Mouse (Mus musculus): ENCODE measurements around the gene Cib1.

Cib1 gene

GRCm38 (mm10) chr7:80201888-80202540 lies 30.6 kb downstream of the Cib1 start:
- DNase-seq (ENCODE audit: low spot score in 2 of 2), result no peak

GRCm38 (mm10) chr7:80200963-80201539 lies 31.6 kb downstream of the Cib1 start:
- DNase-seq (ENCODE audit: low spot score in 2 of 2), result no peak

- DNase-seq (ENCODE audit: low spot score in 2 of 2), result no peak
Measured at GRCm38 (mm10) chr7:80200588-80200945, 32.0 kb downstream of the Cib1 start.

GRCm38 (mm10) chr7:80199851-80200587 lies 32.6 kb downstream of the Cib1 start:
- no peak for DNase-seq (ENCODE audit: low spot score in 2 of 2)

- no peak for DNase-seq (ENCODE audit: low spot score in 2 of 2)
Measured at GRCm38 (mm10) chr7:80199286-80199685, 33.3 kb downstream of the Cib1 start.

- DNase-seq (ENCODE audit: low spot score in 2 of 2), result no peak
Measured at GRCm38 (mm10) chr7:80198863-80199262, 33.8 kb downstream of the Cib1 start.

- peak; percentile 36 to 65 for DNase-seq (ENCODE audit: low spot score in 2 of 2)
Measured at GRCm38 (mm10) chr7:80197941-80198778, 34.5 kb downstream of the Cib1 start.

GRCm38 (mm10) chr7:80197371-80197770 lies 35.2 kb downstream of the Cib1 start:
- DNase-seq (ENCODE audit: low spot score in 2 of 2), result peak in 1 of 2 experiments; percentile 69

GRCm38 (mm10) chr7:80195576-80196263 lies 36.9 kb downstream of the Cib1 start:
- DNase-seq (ENCODE audit: low spot score in 2 of 2), result no peak

GRCm38 (mm10) chr7:80195146-80195545 lies 37.5 kb downstream of the Cib1 start:
- no peak for DNase-seq (ENCODE audit: low spot score in 2 of 2)

- no peak for DNase-seq (ENCODE audit: low spot score in 2 of 2)
Measured at GRCm38 (mm10) chr7:80193941-80194739, 38.5 kb downstream of the Cib1 start.

- peak in 1 of 2 experiments; percentile 79 for DNase-seq (ENCODE audit: low spot score in 2 of 2)
Measured at GRCm38 (mm10) chr7:80192226-80193061, 40.2 kb downstream of the Cib1 start.

GRCm38 (mm10) chr7:80191455-80191854 lies 41.2 kb downstream of the Cib1 start:
- peak in 1 of 2 experiments; percentile 50 for DNase-seq (ENCODE audit: low spot score in 2 of 2)

GRCm38 (mm10) chr7:80189147-80189933 lies 43.3 kb downstream of the Cib1 start:
- DNase-seq (ENCODE audit: low spot score in 2 of 2), result no peak

GRCm38 (mm10) chr7:80188579-80189125 lies 44.0 kb downstream of the Cib1 start:
- no peak for DNase-seq (ENCODE audit: low spot score in 2 of 2)

- no peak for DNase-seq (ENCODE audit: low spot score in 2 of 2)
Measured at GRCm38 (mm10) chr7:80187501-80187900, 45.1 kb downstream of the Cib1 start.

GRCm38 (mm10) chr7:80186531-80187296 lies 45.9 kb downstream of the Cib1 start, which contains the start of gene Sema4b:
Gene Sema4b, plus strand, starts transcription at chr7:80186841.
- peak; percentile 35 to 71 for DNase-seq (ENCODE audit: low spot score in 2 of 2)

GRCm38 (mm10) chr7:80186021-80186420 lies 46.6 kb downstream of the Cib1 start:
- no peak for DNase-seq (ENCODE audit: low spot score in 2 of 2)
